Mouse (Mus musculus) kidney, adult 8-10 months (tissue): Measurements from ENCODE around the gene Ror1.
A peak's percentile ranks its signal among the peaks of the same experiment; 100 is the strongest.

Experiments
- DNase-seq, 2 experiments: peaks; one replicate each; pipeline ENCODE4 v3.0.0; 2022

The Ror1 gene

DNA sequence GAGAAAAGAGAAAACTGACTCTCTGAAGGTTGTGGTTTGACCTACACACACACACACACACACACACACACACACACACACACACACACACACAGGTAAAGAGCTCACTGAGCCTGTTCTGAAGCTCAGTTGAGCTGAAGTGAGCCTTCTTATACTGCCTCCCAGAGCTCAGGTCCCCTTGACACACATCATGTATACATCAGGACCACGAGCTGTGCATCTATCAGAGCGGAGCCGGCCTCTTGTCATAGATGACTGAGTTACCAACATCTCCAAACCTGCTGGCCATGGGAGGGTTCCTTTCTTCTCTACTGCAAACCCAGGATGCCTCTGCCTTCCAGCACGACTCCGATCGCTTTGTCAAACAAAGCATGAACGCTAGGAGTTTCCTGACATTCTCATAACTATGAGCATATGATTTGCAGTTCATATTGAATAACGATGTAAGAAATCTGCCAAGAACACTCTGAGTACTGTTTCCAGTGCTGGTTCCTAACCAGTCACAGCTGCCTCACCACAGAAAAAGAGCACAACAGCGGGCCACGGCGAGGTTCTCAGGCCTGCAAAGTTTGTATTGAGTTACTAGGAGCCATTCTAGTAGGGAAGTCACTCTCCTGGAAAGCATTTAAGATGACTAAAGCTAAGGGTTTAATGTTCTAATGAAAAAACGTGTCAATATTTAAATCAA, 297.9 kb downstream of the Ror1 start:
- no peak for DNase-seq

DNA sequence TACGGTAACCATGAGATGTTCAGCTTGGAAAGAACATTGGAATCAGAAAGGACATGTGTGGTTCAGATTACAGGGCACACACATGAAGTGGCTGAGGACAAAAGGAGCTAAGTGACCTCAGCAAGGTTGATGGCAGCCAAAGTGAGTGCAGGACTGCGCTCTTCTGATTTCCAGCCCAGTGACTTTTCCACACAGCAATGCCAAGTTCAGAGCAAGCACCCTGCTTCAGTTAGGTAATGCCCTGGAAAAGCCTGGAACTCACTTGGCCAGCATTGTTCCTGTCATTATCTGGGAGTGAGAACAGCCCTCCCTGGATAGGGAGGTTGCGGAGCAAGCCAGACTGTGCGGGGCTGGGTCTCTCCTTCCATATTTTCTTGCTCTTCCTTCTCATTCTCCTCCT, 299.8 kb downstream of the Ror1 start:
- no peak for DNase-seq

DNA sequence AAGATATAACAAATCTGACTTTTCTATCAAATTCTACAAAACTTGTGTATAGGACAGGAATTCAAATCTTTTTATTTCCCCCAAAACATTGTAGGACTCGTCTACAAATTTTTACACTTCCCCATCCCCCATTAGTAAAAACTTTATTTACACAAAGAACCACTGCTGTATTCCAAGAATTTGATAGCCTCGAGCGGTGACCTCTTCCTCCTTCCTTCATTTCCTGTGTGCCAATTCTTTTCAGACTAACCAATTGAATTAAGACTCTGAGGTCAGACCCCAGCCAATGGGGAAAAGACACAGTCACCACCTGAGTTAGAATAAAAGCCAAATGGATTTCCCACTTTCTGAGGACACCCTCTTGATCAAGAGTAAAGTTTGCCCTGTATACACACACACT, 302.5 kb downstream of the Ror1 start:
- no peak for DNase-seq

DNA sequence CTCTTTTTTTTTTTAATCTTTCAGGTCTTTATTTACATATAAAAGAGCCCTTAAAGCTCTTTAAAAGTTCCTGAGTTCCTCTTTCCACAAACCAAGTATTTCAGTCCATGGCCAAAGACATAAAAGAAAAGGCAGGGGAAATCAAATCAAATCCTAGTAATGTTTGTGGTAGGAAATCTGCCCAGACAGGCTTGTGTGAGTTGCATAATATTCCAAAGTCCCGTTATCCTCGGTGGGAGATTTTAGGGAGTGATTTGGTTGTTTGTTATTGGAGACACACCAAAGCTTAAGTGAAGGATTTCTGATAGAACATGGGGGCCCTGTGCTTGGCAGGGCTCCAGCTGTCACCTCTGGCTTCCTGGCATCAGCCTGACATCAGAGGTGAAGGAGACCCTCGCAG, 305.5 kb downstream of the Ror1 start:
- DNase-seq = no peak

DNA sequence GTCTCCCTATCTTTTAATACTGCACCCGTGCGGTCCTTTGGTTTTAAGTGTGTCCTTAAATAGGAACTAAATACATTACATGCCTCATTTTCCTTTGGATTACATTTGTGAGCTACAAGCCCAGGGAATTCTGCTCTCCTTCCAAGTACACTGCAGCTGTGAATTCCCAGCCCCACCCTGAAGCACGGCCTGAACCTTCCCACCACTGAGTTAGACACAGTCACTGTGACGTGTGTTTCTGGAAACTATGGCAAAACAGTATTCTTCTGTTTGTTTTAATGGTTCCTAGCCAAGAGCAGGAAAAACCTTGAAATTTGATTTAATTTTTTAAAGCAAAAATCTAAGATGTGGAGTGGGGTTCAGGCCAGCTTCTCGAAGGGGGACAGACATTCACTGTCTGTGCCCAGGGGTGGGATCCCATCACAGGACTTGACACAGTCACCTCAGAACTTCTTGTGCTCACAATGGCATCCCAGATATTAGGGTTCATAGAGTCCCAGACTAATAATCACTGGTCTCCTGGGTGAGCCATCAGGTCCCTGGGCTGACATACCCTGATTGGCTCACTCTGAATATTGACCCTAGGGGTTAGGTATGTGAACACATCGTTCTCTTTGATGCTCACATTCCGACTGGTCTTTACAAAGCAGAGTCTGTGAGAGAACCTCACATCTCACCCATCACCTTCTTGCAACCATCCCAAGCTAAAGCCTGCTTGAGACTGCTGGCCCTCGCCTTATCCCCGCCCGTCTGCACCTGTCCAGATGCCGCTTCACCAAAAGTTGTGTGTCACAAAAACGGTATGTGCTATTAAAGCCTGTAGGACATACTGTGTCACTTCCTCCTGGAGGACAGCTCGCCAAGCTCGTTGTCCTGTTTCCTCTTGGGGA, 306.2 kb downstream of the Ror1 start:
- no peak for DNase-seq

DNA sequence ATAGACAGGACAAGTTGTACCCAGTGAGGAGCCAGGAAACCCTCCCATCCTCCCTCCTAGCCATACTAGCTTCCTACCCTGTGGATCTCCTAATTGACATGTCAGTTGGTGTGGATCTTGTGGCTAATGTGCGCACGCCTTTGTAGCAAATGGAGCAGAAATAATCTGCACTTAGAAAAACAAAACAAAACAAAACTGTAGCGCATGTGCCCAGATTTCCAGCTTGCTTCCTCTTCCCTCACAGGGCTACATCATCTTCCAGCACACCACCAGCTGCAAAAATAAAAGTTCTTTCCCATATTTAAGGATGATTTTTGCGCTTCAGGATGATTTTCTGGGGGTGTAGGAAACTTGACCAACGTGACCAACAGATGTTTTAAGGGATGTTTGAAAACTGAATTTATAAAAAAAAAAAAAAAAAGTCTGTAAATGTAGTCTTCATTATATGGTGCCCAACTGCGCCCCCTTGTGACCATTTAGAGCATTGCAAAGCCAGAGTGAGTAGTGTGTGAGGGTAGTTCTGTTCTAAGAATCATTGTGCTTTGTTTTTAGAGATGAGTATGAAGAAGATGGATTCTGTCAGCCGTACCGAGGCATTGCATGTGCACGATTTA, 311.8 kb downstream of the Ror1 start:
- peak; percentile 54 to 80 for DNase-seq

DNA sequence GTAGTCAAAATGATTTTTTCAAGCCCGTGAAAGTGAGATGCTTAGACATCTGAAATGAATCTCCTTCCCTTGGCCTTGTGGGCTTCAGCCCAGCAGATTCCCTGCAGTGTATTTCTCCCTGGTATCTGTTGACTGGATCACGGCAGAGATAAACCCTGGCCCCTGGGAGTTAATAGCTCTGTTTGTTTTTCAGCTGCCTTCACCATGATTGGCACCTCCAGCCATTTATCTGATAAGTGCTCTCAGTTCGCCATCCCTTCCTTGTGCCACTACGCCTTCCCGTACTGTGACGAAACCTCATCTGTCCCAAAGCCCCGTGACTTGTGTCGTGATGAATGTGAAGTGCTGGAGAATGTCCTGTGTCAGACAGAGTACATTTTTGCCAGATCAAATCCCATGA, 313.9 kb downstream of the Ror1 start:
- no peak for DNase-seq

DNA sequence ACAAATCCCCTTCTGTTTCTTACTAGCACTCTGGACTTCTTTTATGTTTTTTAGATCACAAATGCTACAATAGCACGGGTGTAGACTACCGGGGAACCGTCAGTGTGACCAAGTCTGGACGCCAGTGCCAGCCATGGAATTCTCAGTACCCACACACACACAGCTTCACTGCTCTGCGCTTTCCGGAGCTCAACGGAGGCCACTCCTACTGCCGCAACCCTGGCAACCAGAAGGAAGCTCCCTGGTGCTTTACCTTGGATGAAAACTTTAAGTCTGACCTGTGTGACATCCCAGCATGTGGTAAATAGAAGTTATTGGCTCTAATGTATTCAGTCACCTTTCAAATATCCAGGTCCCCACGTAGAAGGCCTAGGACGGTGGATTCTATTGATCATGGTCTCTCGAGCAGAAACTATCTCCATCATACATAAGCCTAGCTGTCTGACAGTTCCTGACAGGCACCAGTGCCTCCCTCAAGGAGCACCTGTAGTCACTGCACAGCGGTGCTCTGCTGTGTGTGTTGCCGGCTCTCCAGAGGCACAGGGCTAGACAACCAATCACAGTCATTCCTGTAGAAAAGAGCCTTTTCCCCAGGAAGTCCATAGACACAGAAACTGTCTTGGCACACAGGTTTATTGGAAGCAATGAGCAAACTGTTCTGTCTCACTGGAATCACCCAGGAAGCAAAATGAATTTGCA, 316.4 kb downstream of the Ror1 start:
- no peak for DNase-seq

DNA sequence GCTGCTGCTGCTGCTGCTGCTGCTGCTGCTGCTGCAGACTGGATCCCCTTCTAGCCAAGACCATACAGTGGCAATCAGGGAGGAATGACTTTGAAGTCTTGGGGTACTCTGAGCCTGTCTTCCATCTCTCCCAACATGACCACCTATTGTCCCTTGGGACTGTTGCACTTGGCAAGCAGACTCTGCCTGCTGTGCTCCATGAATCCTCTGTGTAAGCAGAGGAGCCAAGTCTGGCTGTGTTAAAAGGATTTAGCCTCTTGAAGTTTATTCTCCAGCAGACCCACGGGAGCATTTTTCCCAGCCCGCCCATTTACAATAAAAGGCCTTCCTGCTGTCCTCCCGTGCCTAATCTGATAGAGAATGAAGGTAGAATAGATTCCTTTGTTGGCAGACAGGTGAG, 327.2 kb downstream of the Ror1 start:
- DNase-seq = no peak

DNA sequence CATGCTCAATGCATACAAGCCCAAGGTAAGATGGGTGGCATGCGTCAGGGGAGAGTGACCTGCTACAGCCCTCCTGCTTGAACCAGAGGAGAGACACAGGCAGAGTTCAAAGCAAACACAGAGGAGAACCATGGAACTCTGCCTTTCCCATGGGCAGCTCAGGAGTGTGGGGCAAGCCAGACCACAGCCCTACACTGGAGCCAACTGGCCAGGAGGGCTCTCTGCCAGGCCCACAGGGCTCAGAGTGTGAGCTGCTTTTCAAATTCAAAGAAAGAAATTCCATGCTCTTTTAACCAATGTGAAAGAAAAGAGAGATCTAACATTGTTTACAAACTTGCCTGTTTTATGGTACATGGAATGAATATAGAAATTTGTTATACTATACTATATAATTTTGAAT, 330.5 kb downstream of the Ror1 start:
- DNase-seq = no peak

DNA sequence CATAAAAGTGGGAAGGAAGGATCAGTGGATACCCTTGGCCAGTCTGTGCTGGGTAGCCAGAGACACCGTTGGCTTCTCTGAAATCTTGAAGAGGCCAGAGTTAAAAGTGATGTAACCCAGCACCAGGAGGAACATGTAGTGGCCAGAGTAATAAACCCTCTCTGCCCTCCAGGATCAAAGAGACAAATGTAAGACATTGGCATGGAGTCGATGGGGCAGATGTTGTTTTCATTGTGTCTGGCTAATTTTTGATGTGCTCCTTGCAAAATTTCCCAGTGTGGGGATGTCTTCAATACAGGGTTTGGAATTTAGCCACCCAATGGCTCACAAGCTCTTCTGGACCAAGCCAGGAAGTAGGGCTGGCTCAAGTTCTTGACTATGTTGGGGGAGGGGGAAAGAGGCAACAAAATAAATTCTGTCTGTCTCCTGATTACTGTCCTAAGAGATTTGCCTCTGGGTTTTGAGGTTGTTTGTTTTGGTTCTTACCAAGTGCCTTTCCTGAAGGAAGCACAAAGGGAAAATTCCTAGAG, 333.8 kb downstream of the Ror1 start:
- DNase-seq = no peak

DNA sequence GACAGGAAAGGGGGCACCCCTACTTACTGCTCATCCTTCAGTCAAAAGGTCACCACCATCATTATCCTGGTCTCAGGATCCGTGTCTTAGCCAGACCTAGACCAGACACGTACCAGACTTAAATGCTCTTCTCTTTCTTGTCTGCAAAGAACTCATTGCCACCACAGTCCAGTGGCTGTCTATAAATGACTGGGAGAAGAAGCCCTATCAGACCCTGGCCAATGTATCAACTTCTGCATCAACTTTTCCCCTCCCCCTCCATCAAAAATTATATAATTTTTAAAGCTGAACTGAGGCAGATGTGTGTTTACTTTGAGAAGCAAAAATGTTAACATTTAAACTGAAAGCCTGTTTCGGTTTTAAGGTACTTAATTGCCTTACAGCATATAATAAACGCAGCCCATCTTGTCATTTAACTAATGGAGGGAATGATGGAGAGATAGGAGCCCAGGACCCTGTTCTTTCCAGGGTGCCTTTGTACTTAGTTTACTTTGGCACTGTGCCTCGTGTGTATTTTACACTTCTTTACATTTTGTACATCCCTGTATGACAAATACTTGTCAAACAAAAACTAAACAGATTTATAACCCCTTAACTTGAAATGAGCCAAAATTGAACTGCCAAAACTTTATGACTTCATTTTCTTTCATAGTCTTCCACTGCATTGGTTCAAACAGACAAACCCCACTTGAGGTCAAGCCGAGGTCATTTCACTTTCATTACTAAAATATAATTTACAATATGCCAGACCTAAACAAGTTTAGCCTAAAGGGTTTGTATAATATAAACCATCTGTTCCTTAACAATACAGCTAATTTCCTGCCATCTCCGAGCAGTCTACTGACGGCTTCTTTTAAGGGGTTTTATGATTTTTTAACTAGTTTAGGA, 339.9 kb downstream of the Ror1 start:
- no peak for DNase-seq

DNA sequence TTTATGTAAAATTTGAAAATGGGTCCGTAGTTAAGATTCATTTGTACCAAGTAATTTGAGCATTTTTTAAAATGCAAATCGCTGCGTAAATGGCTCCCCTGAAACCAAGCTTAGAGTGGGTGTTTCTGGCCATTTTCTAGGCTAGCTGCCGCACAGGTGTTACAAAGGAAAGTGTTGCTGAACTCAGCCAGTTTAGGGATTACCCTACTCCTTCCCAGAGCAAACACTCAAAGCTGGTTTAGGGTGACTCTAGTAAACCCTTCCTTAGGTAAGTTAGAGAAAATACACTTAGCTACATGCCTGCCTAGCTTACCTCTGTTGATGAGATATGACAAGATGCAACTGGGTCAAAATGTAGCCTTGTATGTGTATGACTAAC, 340.6 kb downstream of the Ror1 start:
- DNase-seq = no peak

DNA sequence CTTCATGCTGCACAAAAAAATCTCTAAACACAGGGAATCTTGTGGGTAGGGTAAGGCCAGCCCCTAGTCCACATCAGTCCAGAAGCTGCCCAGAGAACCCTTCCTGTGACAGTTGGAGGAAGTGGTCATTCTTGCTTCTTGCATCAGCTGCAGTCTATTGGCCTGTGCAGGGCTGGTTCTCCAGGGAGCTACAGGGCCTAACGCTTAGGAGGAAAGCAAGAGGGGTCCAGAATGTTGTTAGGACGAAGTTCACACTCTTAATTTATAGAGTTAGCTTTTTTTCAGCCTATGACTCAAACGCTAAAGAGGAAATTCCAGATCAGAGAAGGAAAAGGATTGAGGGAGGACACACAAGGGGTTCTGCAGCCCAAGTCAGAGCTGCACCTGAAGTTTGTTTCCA, 351.3 kb downstream of the Ror1 start:
- no peak for DNase-seq

DNA sequence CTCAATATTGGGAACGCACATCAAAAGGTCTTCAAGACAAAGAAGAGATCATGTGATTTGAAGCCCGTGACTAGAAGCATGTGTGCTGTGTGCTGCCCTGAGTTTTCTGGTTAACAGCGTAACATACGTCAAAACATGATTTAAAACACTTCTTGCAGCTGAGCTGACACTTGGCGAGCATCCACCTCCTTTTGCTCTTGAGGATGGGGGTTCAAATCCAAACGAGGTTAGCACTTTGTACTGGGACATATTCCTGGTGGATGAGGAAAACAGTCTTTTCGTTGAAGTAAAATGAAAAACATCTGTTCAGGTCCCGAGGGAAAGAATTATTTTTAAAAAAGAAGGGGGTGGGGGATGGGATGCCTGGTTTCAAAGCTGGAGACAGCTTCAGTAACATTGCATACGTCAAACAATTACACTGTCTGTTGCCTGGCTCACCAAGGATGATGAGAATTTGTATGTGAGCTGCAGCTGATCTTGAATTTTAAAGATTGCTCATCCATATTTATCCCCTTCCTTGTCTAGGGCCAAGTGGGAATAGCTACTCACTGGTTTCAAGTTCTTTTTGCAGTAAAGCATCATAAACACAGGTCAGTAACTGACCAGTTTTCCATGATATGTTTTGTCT, 367.0 kb downstream of the Ror1 start:
- DNase-seq = no peak

DNA sequence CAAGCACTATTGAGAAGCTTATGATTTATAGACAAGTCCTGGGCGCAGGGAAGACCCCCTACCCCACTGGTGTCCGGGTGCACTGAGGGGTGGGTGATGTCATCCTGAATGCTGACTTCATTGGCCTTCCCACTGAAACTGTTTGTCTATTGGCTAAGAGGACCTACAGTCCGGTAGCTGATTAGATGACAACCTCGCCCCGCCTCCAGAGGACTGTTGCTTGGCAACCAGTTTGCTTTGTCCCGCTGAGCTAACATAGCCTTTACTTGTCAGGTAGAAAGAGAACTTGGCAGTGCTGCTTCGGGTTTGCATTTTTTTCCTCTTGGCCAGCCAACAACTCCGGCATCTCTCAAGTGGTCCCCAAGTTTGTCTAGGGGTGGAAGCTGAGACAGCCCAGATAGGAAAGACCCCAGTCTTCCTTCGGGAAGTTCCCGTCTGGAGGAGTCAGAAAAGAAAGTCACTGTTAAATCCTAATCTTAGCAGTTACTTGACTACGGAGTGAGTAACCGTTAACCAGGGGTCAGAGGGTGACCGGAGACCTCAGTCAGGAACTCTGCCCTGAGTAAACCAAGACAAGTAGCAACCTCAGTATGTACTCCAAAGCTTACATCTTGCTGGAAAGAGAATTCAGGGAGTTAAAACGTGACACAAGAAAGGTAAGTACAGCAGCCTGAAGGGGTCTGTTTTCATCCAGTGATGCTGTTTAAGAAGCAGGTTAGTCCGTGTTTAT, 383.2 kb downstream of the Ror1 start, which contains the start of gene Ube2u:
Gene Ube2u, plus strand, starts transcription at position 258 of the 730 bp plus-strand sequence.
- DNase-seq = peak; percentile 87 to 91

DNA sequence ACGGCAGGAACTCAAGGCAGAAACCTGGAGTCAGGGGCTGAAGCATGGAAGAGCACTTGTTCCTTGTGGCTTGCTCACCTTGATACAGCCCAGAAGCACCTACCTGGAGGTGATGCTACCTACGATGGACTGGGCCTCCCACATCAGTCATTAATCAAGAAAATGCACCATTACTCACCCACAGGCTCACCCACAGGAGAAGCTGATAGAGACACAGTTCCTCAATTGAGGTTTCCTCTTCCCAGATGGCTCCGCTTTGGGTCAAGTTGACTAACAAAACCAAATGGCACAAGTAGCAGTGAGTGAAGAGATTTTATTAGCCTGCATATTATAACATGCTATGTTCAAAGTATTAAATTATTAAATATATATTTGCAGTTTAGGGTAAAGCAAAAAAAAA, 392.9 kb downstream of the Ror1 start:
- DNase-seq = no peak
